Mouse (Mus musculus) heart, postnatal 0 days (tissue): ENCODE measurements around the gene Eif1ax.

ENCODE experiments used
- CTCF ChIP-seq: IDR thresholded peaks from 2 replicates; pipeline ENCODE4 v1.5.1; 2016; ENCODE audit warnings: antibody characterized with exemption, control low read depth, low read depth
- EP300 ChIP-seq: IDR thresholded peaks from 2 replicates; pipeline ENCODE4 v1.6.1; 2016; ENCODE audit warnings: antibody characterized with exemption, low read depth

DNA sequence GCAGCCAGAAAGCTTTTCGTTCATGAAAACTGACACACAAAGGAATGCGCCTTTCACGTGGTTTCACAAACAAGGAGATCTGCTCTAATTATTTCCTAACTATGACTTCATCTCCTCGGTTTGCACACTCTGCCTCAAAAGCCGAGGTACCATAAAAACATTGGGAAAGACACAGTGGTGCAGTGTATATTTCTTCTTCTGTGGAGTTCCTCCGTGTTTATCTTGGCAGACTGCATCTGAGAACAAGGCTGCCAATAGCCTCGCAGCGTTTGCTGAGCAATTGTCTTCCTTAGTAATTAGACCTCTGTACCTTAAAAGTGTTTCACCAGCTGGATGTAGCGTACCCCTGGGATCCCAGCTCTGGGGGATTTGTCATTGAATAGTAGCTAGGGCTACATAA is 15.1 kb downstream of the Eif1ax start:
- TF ChIP-seq CTCF, result no peak
- TF ChIP-seq EP300, result no peak
